Mouse (Mus musculus): ENCODE results near the gene 4930402H24Rik. TPM values are rescaled to one million over a fixed set of nuclear protein-coding genes. Genes with fewer than 3 reads are reported as not detected.

The 4930402H24Rik gene
- total and polyA plus RNA-seq, 2 experiments from 2014 or later = 57.6 to 131 TPM

GRCm38 (mm10) chr2:130840846-130841245, 65.4 kb downstream of the 4930402H24Rik start:
- peak overlapping the region; percentile 63 for H3K4me2 ChIP-seq (ENCODE audit: low read depth, low read length)
- H3K27me3 ChIP-seq (ENCODE audit: insufficient read depth, low read length) = no peaks in the 10 kb centered on the region
- ATAC-seq (peak; percentile 87), DNase-seq (ENCODE audit: low spot score) (peak; percentile 95)
- 2% methylated on average over 4 of the region's 4 CpGs for WGBS
- peak overlapping the region; percentile 95 for H3K4me3 ChIP-seq (ENCODE audit: low read length)
- H3K9ac ChIP-seq (replicated peaks; ENCODE audit: low read length) = peak overlapping the region; percentile 99
- peak overlapping the region; percentile 98 for H3K27ac ChIP-seq
- peaks cover 9% of the 10 kb centered on the region; the same call in 1 of the 2 replicates for H3K4me1 ChIP-seq (ENCODE audit: insufficient read depth, low read length)
- no peaks in the 10 kb centered on the region; the same call in 1 of the 2 replicates for H3K36me3 ChIP-seq (ENCODE audit: insufficient read depth, low read length)
- no peaks in the 10 kb centered on the region for H3K9me3 ChIP-seq (ENCODE audit: low read length)
- TF ChIP-seq CTCF (IDR thresholded peaks at IDR 0.05; ENCODE audit: low read depth) = no peak

- H3K9me3 ChIP-seq (ENCODE audit: low read length) = no peaks in the 10 kb centered on the region
- peak overlapping the region; percentile 99 for H3K9ac ChIP-seq (replicated peaks; ENCODE audit: low read length)
- peak overlapping the region; percentile 95 for H3K4me3 ChIP-seq (ENCODE audit: low read length)
- no peak for TF ChIP-seq CTCF (IDR thresholded peaks at IDR 0.05; ENCODE audit: low read depth)
- WGBS = under 1% methylated on average over 54 of the region's 77 CpGs
- H3K4me2 ChIP-seq (ENCODE audit: low read depth, low read length) = peak overlapping the region; percentile 63
- peak overlapping the region; percentile 98 for H3K27ac ChIP-seq
- peak; percentile 88 for DNase-seq (ENCODE audit: low spot score)
- peaks cover 9% of the 10 kb centered on the region; the same call in 1 of the 2 replicates for H3K4me1 ChIP-seq (ENCODE audit: insufficient read depth, low read length)
- H3K36me3 ChIP-seq (ENCODE audit: insufficient read depth, low read length) = no peaks in the 10 kb centered on the region; the same call in 1 of the 2 replicates
- H3K27me3 ChIP-seq (ENCODE audit: insufficient read depth, low read length) = no peaks in the 10 kb centered on the region
- ATAC-seq = peak; percentile 85
Observed at GRCm38 (mm10) chr2:130839874-130840661, 66.1 kb downstream of the 4930402H24Rik start.

GRCm38 (mm10) chr2:130839528-130839873, 66.7 kb downstream of the 4930402H24Rik start:
- Histone ChIP-seq H3K4me2 (ENCODE audit: low read depth, low read length) (peak overlapping the region; percentile 63), H3K9ac (replicated peaks; ENCODE audit: low read length) (peak overlapping the region; percentile 99), H3K27ac (peak overlapping the region; percentile 98), H3K4me3 (ENCODE audit: low read length) (peak overlapping the region; percentile 95), H3K27me3 (ENCODE audit: insufficient read depth, low read length) (no peaks in the 10 kb centered on the region), H3K36me3 (ENCODE audit: insufficient read depth, low read length) (no peaks in the 10 kb centered on the region; the same call in 1 of the 2 replicates), H3K9me3 (ENCODE audit: low read length) (no peaks in the 10 kb centered on the region), H3K4me1 (ENCODE audit: insufficient read depth, low read length) (peaks cover 9% of the 10 kb centered on the region; the same call in 1 of the 2 replicates)
- DNase-seq (ENCODE audit: low spot score) = peak; percentile 80
- TF ChIP-seq CTCF (IDR thresholded peaks at IDR 0.05; ENCODE audit: low read depth) = peak; percentile 42
- WGBS = under 1% methylated on average over 19 of the region's 19 CpGs
- no peak; the same call in 1 of the 2 replicates for ATAC-seq

GRCm38 (mm10) chr2:130839084-130839483, 67.1 kb downstream of the 4930402H24Rik start:
- Histone ChIP-seq H3K4me3 (ENCODE audit: low read length) (peak overlapping the region; percentile 95), H3K36me3 (ENCODE audit: insufficient read depth, low read length) (no peaks in the 10 kb centered on the region; the same call in 1 of the 2 replicates), H3K4me1 (ENCODE audit: insufficient read depth, low read length) (peaks cover 9% of the 10 kb centered on the region; the same call in 1 of the 2 replicates), H3K4me2 (ENCODE audit: low read depth, low read length) (peak overlapping the region; percentile 63), H3K27me3 (ENCODE audit: insufficient read depth, low read length) (no peaks in the 10 kb centered on the region), H3K9me3 (ENCODE audit: low read length) (no peaks in the 10 kb centered on the region), H3K27ac (peak overlapping the region; percentile 98), H3K9ac (replicated peaks; ENCODE audit: low read length) (peak overlapping the region; percentile 99)
- TF ChIP-seq CTCF (IDR thresholded peaks at IDR 0.05; ENCODE audit: low read depth) = no peak
- ATAC-seq = 0 out of 2 replicates have a peak, but pooled peaks have one; percentile 19
- DNase-seq (ENCODE audit: low spot score) = peak; percentile 70
- WGBS = 0% methylated on average over 10 of the region's 10 CpGs

GRCm38 (mm10) chr2:130838131-130838530, 68.1 kb downstream of the 4930402H24Rik start:
- no peaks in the 10 kb centered on the region for H3K9me3 ChIP-seq (ENCODE audit: low read length)
- H3K4me3 ChIP-seq (ENCODE audit: low read length) = peak overlapping the region; percentile 95
- no peaks in the 10 kb centered on the region; the same call in 1 of the 2 replicates for H3K36me3 ChIP-seq (ENCODE audit: insufficient read depth, low read length)
- DNase-seq (ENCODE audit: low spot score) (no peak), ATAC-seq (no peak)
- H3K27ac ChIP-seq = peak overlapping the region; percentile 98; the same call in 1 of the 2 replicates
- no peak for TF ChIP-seq CTCF (IDR thresholded peaks at IDR 0.05; ENCODE audit: low read depth)
- H3K4me2 ChIP-seq (ENCODE audit: low read depth, low read length) = peak overlapping the region; percentile 63
- H3K27me3 ChIP-seq (ENCODE audit: insufficient read depth, low read length) = no peaks in the 10 kb centered on the region
- 41% methylated on average over 1 of the region's 1 CpGs for WGBS
- H3K4me1 ChIP-seq (ENCODE audit: insufficient read depth, low read length) = peaks cover 9% of the 10 kb centered on the region; the same call in 1 of the 2 replicates
- peak overlapping the region; percentile 99 for H3K9ac ChIP-seq (replicated peaks; ENCODE audit: low read length)

- 78% methylated on average over 3 of the region's 3 CpGs for WGBS
- Histone ChIP-seq H3K9me3 (ENCODE audit: low read length) (no peaks in the 10 kb centered on the region), H3K4me2 (ENCODE audit: low read depth, low read length) (no peak overlapping the region), H3K27ac (no peak overlapping the region), H3K4me1 (ENCODE audit: insufficient read depth, low read length) (0 out of 2 replicates have a peak, but pooled peaks cover 3% of the 10 kb centered on the region), H3K9ac (replicated peaks; ENCODE audit: low read length) (no peak overlapping the region), H3K36me3 (ENCODE audit: insufficient read depth, low read length) (no peaks in the 10 kb centered on the region; the same call in 1 of the 2 replicates), H3K27me3 (ENCODE audit: insufficient read depth, low read length) (no peaks in the 10 kb centered on the region), H3K4me3 (ENCODE audit: low read length) (no peak overlapping the region)
- TF ChIP-seq CTCF (IDR thresholded peaks at IDR 0.05; ENCODE audit: low read depth) = no peak
- ATAC-seq (no peak), DNase-seq (ENCODE audit: low spot score) (no peak)
Observed at GRCm38 (mm10) chr2:130833699-130834098, 72.5 kb downstream of the 4930402H24Rik start.

Measured in hindbrain, postnatal 0 days (tissue).